Mouse (Mus musculus): ENCODE results near the gene Skint5.

DNA sequence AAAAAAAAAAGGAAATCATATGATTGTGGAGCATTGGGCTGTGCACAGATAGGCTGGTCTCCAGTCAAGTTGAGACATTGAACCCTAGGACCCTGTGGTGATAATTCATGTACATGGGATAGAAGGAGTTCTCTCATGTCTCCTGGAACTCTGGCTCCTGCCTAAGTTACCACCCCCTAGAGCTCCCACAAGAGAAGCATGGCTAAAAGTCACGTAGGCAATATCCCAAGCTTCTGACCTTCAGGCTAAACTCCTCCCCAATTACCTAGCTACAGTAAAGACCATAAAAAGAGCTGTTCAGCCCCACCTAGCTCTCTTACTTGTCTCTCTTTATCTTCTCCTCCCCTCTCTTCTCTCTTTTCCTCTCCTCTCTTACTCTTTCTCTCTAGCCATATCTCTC, 42.0 kb downstream of the Skint5 start:
- TF ChIP-seq POLR2A (IDR thresholded peaks at IDR 0.05; ENCODE audit: control insufficient read depth, low read depth, low read length) (no peak), CTCF (IDR thresholded peaks at IDR 0.05; ENCODE audit: control insufficient read depth, insufficient read depth, insufficient replicate concordance, low read depth, low read length) (no peak)
